Mouse (Mus musculus) CH12.LX (cell line): ENCODE measurements around the gene Lrrc41. TPM values are rescaled to one million over a fixed set of nuclear protein-coding genes. Genes with fewer than 3 reads are reported as not detected.

Experiments used
- DNase-seq: peaks from one replicate; pipeline ENCODE4 v3.0.0-alpha.2; 2013; ENCODE audit errors: extremely low read depth
- H3K27ac ChIP-seq: 2 replicates; pipeline ENCODE4 v1.5.1; 2012; ENCODE audit warnings: low read depth, mild to moderate bottlenecking, control low read depth, moderate library complexity; ENCODE audit not compliant: insufficient read depth
- H3K27me3 ChIP-seq: replicated peaks from 2 replicates; pipeline ENCODE3; 2012; ENCODE audit warnings: inconsistent platforms
- H3K36me3 ChIP-seq, 2 experiments: replicated peaks in 1 of 2; 2 replicates each; pipeline versions ENCODE3 to v1.6.1; 2012; ENCODE audit warnings: inconsistent platforms in 1 of 2, low read length in 1 of 2, mild to moderate bottlenecking in 1 of 2, mixed read lengths in 1 of 2, moderate library complexity in 1 of 2; ENCODE audit not compliant: control insufficient read depth in 1 of 2, insufficient read depth in 1 of 2
- H3K4me1 ChIP-seq, 2 experiments: 2 replicates each; pipeline ENCODE4 v1.6.1; 2012; ENCODE audit warnings: inconsistent platforms in 1 of 2, moderate library complexity in 1 of 2; ENCODE audit not compliant: insufficient read depth in 2 of 2, control insufficient read depth in 1 of 2
- H3K4me2 ChIP-seq: 2 replicates; pipeline ENCODE4 v1.6.1; 2012; ENCODE audit warnings: low read depth, mild to moderate bottlenecking, control low read depth; ENCODE audit not compliant: poor library complexity, insufficient read depth, severe bottlenecking
- H3K4me3 ChIP-seq, 3 experiments: fragments of 150-350 bp in 1 of 3; sonication (generic) in 1 of 3; replicated peaks in 1 of 3; 2 replicates each; pipeline versions ENCODE3 to v1.5.1; 2011 to 2012; ENCODE audit warnings: low read depth in 2 of 3, low read length in 2 of 3, mild to moderate bottlenecking in 2 of 3, moderate library complexity in 2 of 3, control low read depth in 1 of 3, improper control_type of control experiment in 1 of 3, inconsistent platforms in 1 of 3, mixed read lengths in 1 of 3; ENCODE audit not compliant: poor library complexity in 1 of 3
- H3K79me2 ChIP-seq: replicated peaks from 2 replicates; pipeline ENCODE4 v1.6.1; 2012; ENCODE audit warnings: mild to moderate bottlenecking, moderate library complexity; ENCODE audit not compliant: control insufficient read depth, poor library complexity, insufficient read depth, severe bottlenecking; ENCODE audit errors: extremely low read depth
- H3K9ac ChIP-seq: 2 replicates; pipeline ENCODE4 v1.6.1; 2012; ENCODE audit warnings: low read depth, mild to moderate bottlenecking, control low read depth, moderate library complexity; ENCODE audit not compliant: insufficient read depth
- H3K9me3 ChIP-seq: replicated peaks from 2 replicates; pipeline ENCODE3; 2012; ENCODE audit warnings: low read length, inconsistent platforms, mixed read lengths
- BHLHE40 ChIP-seq: IDR thresholded peaks from 2 replicates; pipeline ENCODE4 v1.6.1; 2011; ENCODE audit warnings: mild to moderate bottlenecking, low read depth, low read length, improper control_type of control experiment
- CTCF ChIP-seq, 2 experiments: IDR thresholded peaks in 1 of 2; conservative IDR thresholded peaks in 1 of 2; 2 replicates each; pipeline ENCODE4 v1.5.1; 2011 to 2012; ENCODE audit warnings: low read depth in 2 of 2, low read length in 2 of 2, improper control_type of control experiment in 1 of 2, inconsistent platforms in 1 of 2, mild to moderate bottlenecking in 1 of 2, moderate library complexity in 1 of 2
- E2F4 ChIP-seq: IDR thresholded peaks from 2 replicates; pipeline ENCODE4 v1.6.1; 2011; ENCODE audit warnings: low read depth, low read length, improper control_type of control experiment; ENCODE audit not compliant: insufficient replicate concordance
- EP300 ChIP-seq: IDR thresholded peaks from 2 replicates; pipeline ENCODE4 v1.6.1; 2011; ENCODE audit warnings: low read length, improper control_type of control experiment
- ETS1 ChIP-seq: conservative IDR thresholded peaks from 2 replicates; pipeline ENCODE4 v1.6.1; 2012; ENCODE audit warnings: low read depth, mild to moderate bottlenecking, inconsistent platforms, low read length, improper control_type of control experiment, moderate library complexity
- HCFC1 ChIP-seq: IDR thresholded peaks from 2 replicates; pipeline ENCODE4 v1.6.1; 2012; ENCODE audit warnings: low read depth, mild to moderate bottlenecking, inconsistent platforms, low read length, improper control_type of control experiment
- IRF4 ChIP-seq: IDR thresholded peaks from 2 replicates; pipeline ENCODE4 v1.6.1; 2014; ENCODE audit warnings: low read depth, mild to moderate bottlenecking, inconsistent platforms, low read length, improper control_type of control experiment
- JUN ChIP-seq: IDR thresholded peaks from 2 replicates; pipeline ENCODE4 v1.6.1; 2011; ENCODE audit warnings: low read depth, mild to moderate bottlenecking, low read length, improper control_type of control experiment, moderate library complexity; ENCODE audit not compliant: insufficient read depth
- JUND ChIP-seq: conservative IDR thresholded peaks from 2 replicates; pipeline ENCODE4 v1.6.1; 2011; ENCODE audit warnings: low read depth, low read length, improper control_type of control experiment
- KAT2A ChIP-seq: IDR thresholded peaks from 2 replicates; pipeline ENCODE4 v1.6.1; 2012; ENCODE audit warnings: low read length, improper control_type of control experiment, inconsistent platforms; ENCODE audit not compliant: insufficient replicate concordance
- MAX ChIP-seq: IDR thresholded peaks from 2 replicates; pipeline ENCODE4 v1.6.1; 2011; ENCODE audit warnings: low read length, improper control_type of control experiment
- MAZ ChIP-seq: IDR thresholded peaks from 2 replicates; pipeline ENCODE4 v1.6.1; 2012; ENCODE audit warnings: low read depth, mild to moderate bottlenecking, inconsistent platforms, low read length, improper control_type of control experiment, moderate library complexity
- MEF2A ChIP-seq: IDR thresholded peaks from 2 replicates; pipeline ENCODE4 v1.6.1; 2014; ENCODE audit warnings: low read depth, mild to moderate bottlenecking, inconsistent platforms, low read length, improper control_type of control experiment, borderline replicate concordance
- MXI1 ChIP-seq: IDR thresholded peaks from 2 replicates; pipeline ENCODE4 v1.6.1; 2011; ENCODE audit warnings: mild to moderate bottlenecking, low read depth, low read length, improper control_type of control experiment
- MYC ChIP-seq: IDR thresholded peaks from 2 replicates; pipeline ENCODE4 v1.6.1; 2011; ENCODE audit warnings: low read depth, mild to moderate bottlenecking, improper control_type of control experiment, low read length
- NELFE ChIP-seq: IDR thresholded peaks from 2 replicates; pipeline ENCODE4 v1.6.1; 2011; ENCODE audit warnings: low read depth, low read length, improper control_type of control experiment
- PAX5 ChIP-seq: IDR thresholded peaks from 2 replicates; pipeline ENCODE4 v1.6.1; 2012; ENCODE audit warnings: low read length, inconsistent platforms, mixed read lengths
- POLR2A ChIP-seq: IDR thresholded peaks from 2 replicates; pipeline ENCODE4 v1.6.1; 2011; ENCODE audit warnings: low read depth, mild to moderate bottlenecking, improper control_type of control experiment, low read length
- RAD21 ChIP-seq: IDR thresholded peaks from 2 replicates; pipeline ENCODE4 v1.6.1; 2011; ENCODE audit warnings: low read depth, mild to moderate bottlenecking, low read length, improper control_type of control experiment, moderate library complexity
- SIN3A ChIP-seq: IDR thresholded peaks from 2 replicates; pipeline ENCODE4 v1.6.1; 2012; ENCODE audit warnings: low read length, improper control_type of control experiment, inconsistent platforms
- SMC3 ChIP-seq: IDR thresholded peaks from 2 replicates; pipeline ENCODE4 v1.6.1; 2011; ENCODE audit warnings: low read depth, low read length, improper control_type of control experiment
- USF1 ChIP-seq: IDR thresholded peaks from 2 replicates; pipeline ENCODE4 v1.6.1; 2014; ENCODE audit warnings: low read depth, mild to moderate bottlenecking, inconsistent platforms, low read length, improper control_type of control experiment
- USF2 ChIP-seq: conservative IDR thresholded peaks from 2 replicates; pipeline ENCODE4 v1.6.1; 2011; ENCODE audit warnings: low read depth, low read length, improper control_type of control experiment
- ZKSCAN1 ChIP-seq: IDR thresholded peaks from 2 replicates; pipeline ENCODE4 v1.6.1; 2012; ENCODE audit warnings: low read depth, inconsistent platforms, low read length, improper control_type of control experiment, borderline replicate concordance
- ZNF384 ChIP-seq: IDR thresholded peaks from 2 replicates; pipeline ENCODE4 v1.6.1; 2012; ENCODE audit warnings: low read depth, low read length, improper control_type of control experiment, inconsistent platforms
- dilution Hi-C: fragments of 300-500 bp; cut with MboI; formaldehyde crosslinking; loops from 2 replicates; pipeline ENCODE4 v1.14.3; 2020; ENCODE audit warnings: low sequenced_read_pairs; ENCODE audit not compliant: extremely low pct_unique_long_range_greater_than_20kb, extremely low pct_ligation_motif_present
- in situ Hi-C: fragments of 300-500 bp; cut with MboI; formaldehyde crosslinking; loops from 3 replicates; pipeline ENCODE4 v1.14.3; 2019; ENCODE audit warnings: low sequenced_read_pairs, low pct_ligation_motif_present, low pct_unique_long_range_greater_than_20kb, mixed read lengths
- polyA plus RNA-seq: library from polyadenylated mRNA; unstranded; fragments of >175 nt; gene quantifications from 2 replicates; pipeline ENCODE4 v1.2.1, GENCODE M21; 2012; ENCODE audit warnings: low read depth; ENCODE audit not compliant: insufficient read length
- total RNA-seq, 2 experiments: library from RNA; depleted of rRNA; stranded (reverse); fragments of 300-350 nt in 1 of 2; fragments of >200 nt in 1 of 2; gene quantifications; 2 replicates each; pipeline ENCODE4 v1.2.3; 2012 to 2014

The Lrrc41 gene
- total and polyA plus RNA-seq, 3 experiments = 48.8 to 60.8 (median 51.8) TPM

GRCm38 (mm10) chr4:116105278-116105677, 30.2 kb downstream of the Lrrc41 start:
- Histone ChIP-seq H3K27ac (no peak overlapping the region), H3K4me3 (no peak overlapping the region), H3K9ac (no peak overlapping the region), H3K4me2 (no peak overlapping the region), H3K27me3 (no peaks in the 10 kb centered on the region), H3K36me3 (peaks cover 44 to 82% of the 10 kb centered on the region in 2 experiments), H3K79me2 (no peaks in the 10 kb centered on the region), H3K4me1 (no peaks in the 10 kb centered on the region), H3K9me3 (no peaks in the 10 kb centered on the region)
- in situ Hi-C loops (no loop called here), dilution Hi-C loops (no loop called here)
- TF ChIP-seq ZKSCAN1 (no peak), IRF4 (no peak), PAX5 (no peak), MAX (no peak), JUN (no peak), ETS1 (no peak), EP300 (no peak), MYC (no peak), ZNF384 (no peak), MAZ (no peak), RAD21 (no peak), E2F4 (no peak), JUND (no peak), MXI1 (no peak), USF1 (no peak), SMC3 (no peak), CTCF (conservative IDR thresholded peaks at IDR 0.05 in 1 of 2, IDR thresholded peaks at IDR 0.05 in 1 of 2; ENCODE audit: low read depth in 2 of 2, low read length in 2 of 2) (no peak), MEF2A (no peak), KAT2A (no peak)
- no peak for DNase-seq

GRCm38 (mm10) chr4:116110695-116111094, 35.6 kb downstream of the Lrrc41 start:
- dilution Hi-C loops = no loop called here
- no peak overlapping the region for H3K4me2 ChIP-seq
- H3K79me2 ChIP-seq = no peaks in the 10 kb centered on the region
- no peak overlapping the region for H3K27ac ChIP-seq
- no peaks in the 10 kb centered on the region for H3K27me3 ChIP-seq
- no peak for TF ChIP-seq CTCF (conservative IDR thresholded peaks at IDR 0.05 in 1 of 2, IDR thresholded peaks at IDR 0.05 in 1 of 2; ENCODE audit: low read depth in 2 of 2, low read length in 2 of 2)
- no peak for TF ChIP-seq ZKSCAN1
- TF ChIP-seq MAX = no peak
- TF ChIP-seq HCFC1 = no peak
- TF ChIP-seq NELFE = no peak
- no peak for TF ChIP-seq SIN3A
- no peak for TF ChIP-seq USF2
- TF ChIP-seq POLR2A = no peak
- TF ChIP-seq BHLHE40 = no peak
- TF ChIP-seq, all 38 proteins: peak for 0
- no peaks in the 10 kb centered on the region for H3K4me1 ChIP-seq
- H3K36me3 ChIP-seq = peaks cover 42 to 81% of the 10 kb centered on the region in 2 experiments
- in situ Hi-C loops = no loop called here
- no peak overlapping the region for H3K9ac ChIP-seq
- no peaks in the 10 kb centered on the region for H3K9me3 ChIP-seq
- no peak for DNase-seq
- no peak overlapping the region for H3K4me3 ChIP-seq
